In the genomic region with DNA sequence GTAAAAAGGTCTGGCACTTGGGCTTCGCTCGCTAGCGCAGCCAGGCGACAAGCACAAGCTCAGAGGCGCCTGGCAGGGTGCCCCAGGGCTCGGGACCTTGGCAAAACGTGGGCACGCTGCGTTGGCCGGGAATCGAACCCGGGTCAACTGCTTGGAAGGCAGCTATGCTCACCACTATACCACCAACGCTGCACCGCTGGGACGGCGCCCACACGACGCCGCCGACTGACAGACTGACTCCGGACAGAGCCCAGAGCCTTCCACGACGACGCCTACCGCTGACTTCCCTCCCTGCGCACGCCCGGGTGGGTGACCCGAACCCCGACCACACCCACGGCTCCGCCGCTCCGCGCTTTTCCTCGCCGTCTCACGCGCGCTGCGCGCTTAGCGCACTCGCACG, we compare ENCODE assay signal across 8 mouse cellular contexts. TPM values are rescaled to one million over a fixed set of nuclear protein-coding genes. Genes with fewer than 3 reads are reported as not detected.
DNase-seq lines count a peak whose midpoint lies in the region; ATAC-seq and TF ChIP-seq lines count a peak whose summit lies in the region.
"Not testable (repeated sequence)": the region's sequence is repeated elsewhere in the genome, so short reads cannot be mapped to it uniquely, and the experiment has no call there.
"Had no signal": no experiment of that assay in that cellular context is flagged by ENCODE, and none has a peak within 500 bp of the region (broad histone marks: within the 10 kb centered on the region; RNA-seq: fewer than 3 reads in every experiment).

No protein-coding gene starts in this region.

- H3K9me3 ChIP-seq in forebrain, embryonic 11.5 days (ENCODE audit: control insufficient read depth, low read length); heart, embryonic 13.5 days; hindbrain, embryonic 15.5 days; kidney, postnatal 0 days (replicated peaks; ENCODE audit: low read length); liver, embryonic 16.5 days (replicated peaks; ENCODE audit: control insufficient read depth, low read length); midbrain, embryonic 12.5 days; neural tube, embryonic 14.5 days (ENCODE audit: control insufficient read depth, low read length): not testable (repeated sequence)

- not testable (repeated sequence) for DNase-seq in forebrain, embryonic 11.5 days (ENCODE audit: low spot score); kidney, postnatal 0 days (ENCODE audit: low spot score)

- TF ChIP-seq CTCF in kidney, postnatal 0 days (IDR thresholded peaks at IDR 0.05; ENCODE audit: low read depth): not testable (repeated sequence)

- ATAC-seq in forebrain, embryonic 11.5 days (replicated peaks; ENCODE audit: low FRiP score): peak; percentile 45
- 0 out of 2 replicates have a peak, but pooled peaks have one; percentile 14 for ATAC-seq in heart, embryonic 13.5 days (ENCODE audit: extremely low read depth, insufficient number of reproducible peaks, low FRiP score, low TSS enrichment)
- ATAC-seq in hindbrain, embryonic 15.5 days (ENCODE audit: low FRiP score, low read depth): peak; percentile 12; the same call in 1 of the 2 replicates
- peak; percentile 37 for ATAC-seq in kidney, postnatal 0 days (replicated peaks; ENCODE audit: low FRiP score, low read depth)
- ATAC-seq in liver, embryonic 16.5 days (ENCODE audit: low read depth): peak; percentile 62
- ATAC-seq in midbrain, embryonic 12.5 days (ENCODE audit: low FRiP score, low read depth): peak; percentile 23
- ATAC-seq in neural tube, embryonic 14.5 days (ENCODE audit: low read depth): peak; percentile 33; the same call in 1 of the 2 replicates

- not testable (repeated sequence) for H3K4me3 ChIP-seq in forebrain, embryonic 11.5 days (ENCODE audit: low read depth, low read length); heart, embryonic 13.5 days; hindbrain, embryonic 15.5 days; kidney, postnatal 0 days (replicated peaks; ENCODE audit: low read depth, low read length); liver, embryonic 16.5 days (ENCODE audit: low read depth, low read length); midbrain, embryonic 12.5 days; neural tube, embryonic 14.5 days (ENCODE audit: low read depth, low read length)

- no CpG with 5 or more reads among the region's 45 CpGs for WGBS in forebrain, embryonic 11.5 days
- no CpG with 5 or more reads among the region's 45 CpGs for WGBS in heart, embryonic 13.5 days
- WGBS in hindbrain, embryonic 15.5 days: no CpG with 5 or more reads among the region's 45 CpGs
- no CpG with 5 or more reads among the region's 45 CpGs for WGBS in kidney, postnatal 0 days
- WGBS in liver, embryonic 16.5 days (ENCODE audit: insufficient replicate concordance): no CpG with 5 or more reads among the region's 45 CpGs
- WGBS in midbrain, embryonic 12.5 days: no CpG with 5 or more reads among the region's 45 CpGs
- WGBS in neural tube, embryonic 14.5 days: no CpG with 5 or more reads among the region's 45 CpGs

- H3K4me2 ChIP-seq in forebrain, embryonic 11.5 days (ENCODE audit: low read depth, low read length, severe bottlenecking); heart, embryonic 13.5 days; hindbrain, embryonic 15.5 days; kidney, postnatal 0 days (ENCODE audit: low read length); liver, embryonic 16.5 days (ENCODE audit: low read depth, low read length); midbrain, embryonic 12.5 days (replicated peaks); neural tube, embryonic 14.5 days (ENCODE audit: low read depth, low read length): not testable (repeated sequence)

- not testable (repeated sequence) for H3K9ac ChIP-seq in forebrain, embryonic 11.5 days (ENCODE audit: low read length); heart, embryonic 13.5 days; hindbrain, embryonic 15.5 days; kidney, postnatal 0 days (ENCODE audit: low read depth, low read length); liver, embryonic 16.5 days (ENCODE audit: low read depth, low read length); midbrain, embryonic 12.5 days (replicated peaks); neural tube, embryonic 14.5 days (replicated peaks; ENCODE audit: low read depth, low read length)

- H3K36me3 ChIP-seq in forebrain, embryonic 11.5 days (ENCODE audit: control insufficient read depth, insufficient read depth, low read length); heart, embryonic 13.5 days; hindbrain, embryonic 15.5 days; kidney, postnatal 0 days (ENCODE audit: insufficient read depth, low read length); liver, embryonic 16.5 days (ENCODE audit: control insufficient read depth, insufficient read depth); midbrain, embryonic 12.5 days; neural tube, embryonic 14.5 days (ENCODE audit: control insufficient read depth, insufficient read depth, low read length): not testable (repeated sequence)

- not testable (repeated sequence) for H3K27ac ChIP-seq in forebrain, embryonic 11.5 days (ENCODE audit: low read depth, low read length); heart, embryonic 13.5 days (replicated peaks); hindbrain, embryonic 15.5 days (replicated peaks); kidney, postnatal 0 days; liver, embryonic 16.5 days (ENCODE audit: low read length); midbrain, embryonic 12.5 days (replicated peaks); neural tube, embryonic 14.5 days (ENCODE audit: low read depth, low read length)

- H3K27me3 ChIP-seq in forebrain, embryonic 11.5 days (ENCODE audit: control insufficient read depth, insufficient read depth, low read length): peaks cover 23% of the 10 kb centered on the region
- peaks cover 37% of the 10 kb centered on the region for H3K27me3 ChIP-seq in heart, embryonic 13.5 days (replicated peaks)
- peaks cover 24% of the 10 kb centered on the region for H3K27me3 ChIP-seq in hindbrain, embryonic 15.5 days
- peaks cover 17% of the 10 kb centered on the region for H3K27me3 ChIP-seq in kidney, postnatal 0 days (ENCODE audit: insufficient read depth, low read length)
- peaks cover 28% of the 10 kb centered on the region for H3K27me3 ChIP-seq in liver, embryonic 16.5 days (ENCODE audit: control insufficient read depth, insufficient read depth, low read depth, low read length)
- peaks cover 41% of the 10 kb centered on the region for H3K27me3 ChIP-seq in midbrain, embryonic 12.5 days
- peaks cover 12% of the 10 kb centered on the region for H3K27me3 ChIP-seq in neural tube, embryonic 14.5 days (ENCODE audit: control insufficient read depth, insufficient read depth, low read length)

- not testable (repeated sequence) for H3K4me1 ChIP-seq in forebrain, embryonic 11.5 days (replicated peaks; ENCODE audit: control insufficient read depth, insufficient read depth, low read length); heart, embryonic 13.5 days; hindbrain, embryonic 15.5 days (replicated peaks); kidney, postnatal 0 days (replicated peaks; ENCODE audit: insufficient read depth, low read length); liver, embryonic 16.5 days (ENCODE audit: control insufficient read depth, low read depth, low read length); midbrain, embryonic 12.5 days; neural tube, embryonic 14.5 days (ENCODE audit: control insufficient read depth, insufficient read depth, low read length)

RNA-seq across cellular contexts. Expression of gene Fcgr3, which starts 7.5 kb away (rescaled TPM):
- polyA plus RNA-seq in forebrain, embryonic 11.5 days (2014; fragmentation: Nextera tagmentation; extraction: Ambion mirVana): 4.3 TPM in 2 replicates
- 6.9 and 9.1 TPM in 2 replicates for polyA plus RNA-seq in heart, embryonic 13.5 days (2015; fragmentation: Nextera tagmentation; extraction: Ambion mirVana)
- 9.6 and 12.3 TPM in 2 replicates for polyA plus RNA-seq in hindbrain, embryonic 15.5 days (2015; fragmentation: Nextera tagmentation; extraction: Ambion mirVana)
- polyA plus RNA-seq in kidney, postnatal 0 days (2015; fragmentation: Nextera tagmentation; extraction: Ambion mirVana): 12.1 and 13.2 TPM in 2 replicates
- polyA plus RNA-seq in liver, embryonic 16.5 days (2015; fragmentation: Nextera tagmentation; extraction: Ambion mirVana): 28.6 and 30.3 TPM in 2 replicates
- 5.8 and 9.8 TPM in 2 replicates for polyA plus RNA-seq in midbrain, embryonic 12.5 days (2016; fragmentation: Nextera tagmentation; extraction: Ambion mirVana)
- 5.5 and 8.8 TPM in 2 replicates for polyA plus RNA-seq in neural tube, embryonic 14.5 days (2014; fragmentation: Nextera tagmentation; extraction: Ambion mirVana)

RNA-seq across cellular contexts. Expression of gene Cfap126, which starts 41.5 kb away (rescaled TPM):
- polyA plus RNA-seq in forebrain, embryonic 11.5 days (2014; fragmentation: Nextera tagmentation; extraction: Ambion mirVana): 1.5 and 2.9 TPM in 2 replicates
- 2.8 TPM in 2 replicates for polyA plus RNA-seq in heart, embryonic 13.5 days (2015; fragmentation: Nextera tagmentation; extraction: Ambion mirVana)
- 7.7 and 14.1 TPM in 2 replicates for polyA plus RNA-seq in hindbrain, embryonic 15.5 days (2015; fragmentation: Nextera tagmentation; extraction: Ambion mirVana)
- 4.6 TPM in 2 replicates for polyA plus RNA-seq in kidney, postnatal 0 days (2015; fragmentation: Nextera tagmentation; extraction: Ambion mirVana)
- polyA plus RNA-seq in liver, embryonic 16.5 days (2015; fragmentation: Nextera tagmentation; extraction: Ambion mirVana): 1.8 and 2.1 TPM in 2 replicates
- polyA plus RNA-seq in midbrain, embryonic 12.5 days (2016; fragmentation: Nextera tagmentation; extraction: Ambion mirVana): 1.7 and 3.6 TPM in 2 replicates
- 2.4 and 5.0 TPM in 2 replicates for polyA plus RNA-seq in neural tube, embryonic 14.5 days (2014; fragmentation: Nextera tagmentation; extraction: Ambion mirVana)

RNA-seq across cellular contexts. Expression of gene Fcgr4, which starts 53.5 kb away (rescaled TPM):
- 0.21 and 0.35 TPM in 2 replicates for polyA plus RNA-seq in forebrain, embryonic 11.5 days (2014; fragmentation: Nextera tagmentation; extraction: Ambion mirVana)
- 0.37 and 0.85 TPM in 2 replicates for polyA plus RNA-seq in heart, embryonic 13.5 days (2015; fragmentation: Nextera tagmentation; extraction: Ambion mirVana)
- polyA plus RNA-seq in hindbrain, embryonic 15.5 days (2015; fragmentation: Nextera tagmentation; extraction: Ambion mirVana): 0.27 and 1.0 TPM in 2 replicates
- polyA plus RNA-seq in kidney, postnatal 0 days (2015; fragmentation: Nextera tagmentation; extraction: Ambion mirVana): 2.0 and 2.3 TPM in 2 replicates
- 4.1 and 4.3 TPM in 2 replicates for polyA plus RNA-seq in liver, embryonic 16.5 days (2015; fragmentation: Nextera tagmentation; extraction: Ambion mirVana)
- polyA plus RNA-seq in midbrain, embryonic 12.5 days (2016; fragmentation: Nextera tagmentation; extraction: Ambion mirVana): 0.19 TPM in 1 of 2 replicates, not detected in the other
- polyA plus RNA-seq in neural tube, embryonic 14.5 days (2014; fragmentation: Nextera tagmentation; extraction: Ambion mirVana): 0.49 TPM in 1 of 2 replicates, not detected in the other
- polyA plus RNA-seq: limb, embryonic 10.5 days had no signal

Comparison
In these comparisons a context has a peak if more than half of its experiments do, and no peak if none do; other contexts are left out.
1. ATAC-seq: peak in every context shown above with its lines; median percentile 62 in liver, embryonic 16.5 days; 45 in forebrain, embryonic 11.5 days; 37 in kidney, postnatal 0 days; 33 in neural tube, embryonic 14.5 days; 23 in midbrain, embryonic 12.5 days; 14 in heart, embryonic 13.5 days; 12 in hindbrain, embryonic 15.5 days.